Mouse (Mus musculus) left cerebral cortex, postnatal 14 days (tissue): ENCODE results near the gene Olfr1079. TPM values are rescaled to one million over a fixed set of nuclear protein-coding genes. Genes with fewer than 3 reads are reported as not detected.
"Not testable (repeated sequence)": the region's sequence is repeated elsewhere in the genome, so short reads cannot be mapped to it uniquely, and the experiment has no call there.

ENCODE experiments used
- DNase-seq, 2 experiments: peaks; one replicate each; pipeline ENCODE4 v3.0.0; 2021 to 2022; ENCODE audit warnings: low spot score in 2 of 2, mixed read lengths in 1 of 2
- intact Hi-C: fragments of 180-260 bp; cut with DNase I; formaldehyde crosslinking; loops from one replicate; pipeline ENCODE4 v1.15.1; 2025
- long read RNA-seq, 2 experiments: library from polyadenylated mRNA; stranded (forward); transcript quantifications; one replicate each; pipeline ENCODE4 v2.0.0; 2021
- total RNA-seq, 2 experiments: library from RNA; stranded (reverse); gene quantifications; 2 replicates each; pipeline ENCODE4 v1.2.3; 2021

Olfr1079 gene
- total RNA-seq = not detected
- long read RNA-seq, experiment 1 = 0 reads
- long read RNA-seq, experiment 2 = 0 reads

DNA sequence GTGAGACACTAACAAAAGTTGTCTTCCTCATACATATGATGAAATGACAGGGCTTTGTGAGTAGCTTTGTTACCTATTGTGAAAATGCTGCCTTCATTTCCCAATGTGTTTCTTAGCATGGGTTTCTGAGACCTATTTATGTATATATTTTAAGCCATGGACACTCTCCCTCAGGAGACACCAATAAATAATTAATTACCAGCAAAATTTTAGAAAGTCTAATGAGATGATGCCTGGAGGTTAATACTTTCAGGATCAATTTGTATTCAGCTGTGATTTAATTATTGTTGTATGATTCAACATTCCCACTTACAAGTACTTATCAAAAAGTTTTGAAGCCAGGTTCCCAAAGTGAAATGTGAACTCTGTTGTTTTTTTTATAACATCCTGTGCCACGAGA lies at the start of gene Olfr1079:
Gene Olfr1079, minus strand, starts transcription at position 101 of the 400 bp plus-strand sequence.
- DNase-seq = no peak
- intact Hi-C loops = no loop called here

DNA sequence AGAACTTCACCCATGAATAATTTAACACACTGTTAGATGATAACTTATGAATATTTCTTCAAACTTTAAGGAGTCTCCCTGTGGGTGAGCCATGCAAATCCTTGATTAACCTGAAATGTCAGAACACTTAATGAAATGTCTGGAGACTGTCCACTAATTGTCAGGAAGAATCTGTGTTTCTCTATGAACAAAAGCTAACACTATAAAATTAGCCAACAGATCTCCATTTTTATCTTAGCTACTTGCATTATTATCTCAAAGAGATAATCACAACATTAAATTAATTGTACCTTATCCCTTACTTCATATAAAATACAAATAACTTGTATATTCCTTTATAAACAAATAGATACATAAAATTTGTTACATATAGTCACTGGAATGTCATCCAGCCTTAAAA lies 15.9 kb upstream of the Olfr1079 start, which contains the start of gene Olfr1080:
Gene Olfr1080, minus strand, starts transcription at position 101 of the 400 bp plus-strand sequence.
- intact Hi-C loops, DNase-seq: not testable (repeated sequence)

DNA sequence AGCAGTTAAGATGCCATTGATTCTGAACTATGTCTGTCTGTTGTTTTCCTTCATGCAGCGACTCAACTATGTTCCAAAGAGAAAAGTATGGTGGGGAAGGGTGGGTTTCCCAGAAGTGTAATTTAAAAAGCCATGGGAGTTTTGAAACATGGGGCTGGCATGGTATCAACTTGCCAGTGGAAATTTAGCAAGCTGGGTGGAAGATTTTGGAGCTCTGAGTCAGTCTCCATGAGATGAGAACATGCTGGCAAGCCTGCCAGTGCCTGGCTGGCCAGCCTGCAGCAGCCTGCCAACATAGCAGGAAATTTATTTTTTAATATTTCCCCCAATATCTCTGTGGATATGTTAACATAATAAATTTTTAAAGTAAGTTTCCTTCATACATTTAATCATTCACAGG lies 11.3 kb downstream of the Olfr1079 start:
- intact Hi-C loops = no loop called here
- peak in 1 of 2 experiments; percentile 2 for DNase-seq

DNA sequence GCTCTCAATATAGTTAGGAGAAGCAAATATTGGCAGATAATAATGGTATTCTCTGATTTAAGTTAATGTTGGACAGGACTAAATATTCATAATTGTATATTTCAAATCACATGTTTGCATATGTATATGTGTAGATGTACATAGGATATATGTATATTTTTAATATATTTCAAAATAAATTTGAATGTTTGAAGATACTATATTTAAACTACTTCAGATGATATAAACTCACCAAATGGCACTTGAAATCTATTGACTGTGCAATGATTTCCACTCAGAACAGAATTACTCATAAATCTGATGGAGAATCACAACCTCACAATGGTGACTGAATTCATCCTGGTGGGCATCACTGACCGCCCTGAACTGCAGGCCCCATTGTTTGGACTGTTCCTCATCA lies 34.1 kb downstream of the Olfr1079 start, which contains the start of gene Olfr1076:
Gene Olfr1076, plus strand, starts transcription at position 301 of the 400 bp plus-strand sequence.
- no peak for DNase-seq
- intact Hi-C loops = no loop called here

DNA sequence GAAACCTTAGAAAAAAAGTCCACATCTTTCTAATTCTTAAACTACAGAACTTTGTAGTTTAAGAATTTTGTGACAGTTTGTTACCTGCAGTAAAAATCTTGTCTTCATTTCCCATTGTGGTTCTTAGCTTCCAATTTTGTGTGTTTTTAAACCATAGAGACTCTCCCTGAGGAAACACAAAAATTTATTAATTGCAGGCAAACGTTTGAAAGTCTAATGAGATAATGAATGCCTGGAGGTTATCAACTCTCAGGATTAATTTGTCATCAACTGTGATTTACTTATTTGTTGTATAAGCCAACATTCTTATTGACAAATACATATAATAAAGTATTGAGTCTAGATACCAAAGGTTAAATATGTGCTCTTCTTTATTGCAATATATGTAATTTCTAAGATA lies 55.0 kb downstream of the Olfr1079 start, which contains the start of gene Olfr228:
Gene Olfr228, minus strand, starts transcription at position 101 of the 400 bp plus-strand sequence.
- no peak for DNase-seq
- intact Hi-C loops = no loop called here

Other genes starting within 250 kb of the Olfr1079 start
- not detected for gene Olfr1053, start 227.2 kb downstream of the Olfr1079 start, total RNA-seq
- not detected for gene Olfr1054, start 207.0 kb downstream of the Olfr1079 start, total RNA-seq
- gene Olfr1055, start 192.2 kb downstream of the Olfr1079 start, total RNA-seq = not detected
- not detected for gene Olfr1056, start 180.0 kb downstream of the Olfr1079 start, total RNA-seq
- gene Olfr1057, start 164.1 kb downstream of the Olfr1079 start, total RNA-seq = not detected
- not detected for gene Olfr1058, start 153.9 kb downstream of the Olfr1079 start, total RNA-seq
- gene Olfr1061, start 128.4 kb downstream of the Olfr1079 start, total RNA-seq = not detected
- not detected for gene Olfr1062, start 115.7 kb downstream of the Olfr1079 start, total RNA-seq
- not detected for gene Olfr1065, start 91.9 kb downstream of the Olfr1079 start, total RNA-seq
- not detected for gene Olfr1066, start 86.2 kb downstream of the Olfr1079 start, total RNA-seq
- not detected for gene Olfr228, start 55.1 kb downstream of the Olfr1079 start, total RNA-seq
- gene Olfr1076, start 34.0 kb downstream of the Olfr1079 start, total RNA-seq = not detected
- gene Olfr1080, start 15.8 kb upstream of the Olfr1079 start, total RNA-seq = not detected
- gene Olfr1082, start 56.5 kb upstream of the Olfr1079 start, total RNA-seq = not detected
- not detected for gene Olfr1084, start 97.2 kb upstream of the Olfr1079 start, total RNA-seq
- gene Olfr1085, start 119.5 kb upstream of the Olfr1079 start, total RNA-seq = not detected
- not detected for gene Olfr1086, start 137.6 kb upstream of the Olfr1079 start, total RNA-seq
- not detected for gene Olfr1087, start 155.9 kb upstream of the Olfr1079 start, total RNA-seq
- gene Olfr1089, start 191.2 kb upstream of the Olfr1079 start, total RNA-seq = not detected
- gene Olfr1090, start 216.5 kb upstream of the Olfr1079 start, total RNA-seq = not detected
- gene Olfr1093, start 240.0 kb upstream of the Olfr1079 start, total RNA-seq = not detected